Mouse (Mus musculus) embryonic facial prominence, embryonic 10.5 days (tissue): ENCODE data around the gene 4930455H04Rik. TPM values are rescaled to one million over a fixed set of nuclear protein-coding genes. Genes with fewer than 3 reads are reported as not detected.
A peak's percentile ranks its signal among the peaks of the same experiment; 100 is the strongest.

Experiments
- DNase-seq: peaks from one replicate; pipeline ENCODE4 v3.0.0-alpha.2; 2017; ENCODE audit warnings: low spot score
- H3K27ac ChIP-seq: fragments of 300-500 bp; sonication (generic); replicated peaks from 2 replicates; pipeline ENCODE4 v1.5.1; 2016; ENCODE audit warnings: mild to moderate bottlenecking
- H3K27me3 ChIP-seq: fragments of 300-500 bp; sonication (generic); replicated peaks from 2 replicates; pipeline ENCODE4 v1.6.1; 2016; ENCODE audit warnings: low read depth, mild to moderate bottlenecking; ENCODE audit not compliant: poor library complexity, severe bottlenecking
- H3K36me3 ChIP-seq: fragments of 300-500 bp; sonication (generic); replicated peaks from 2 replicates; pipeline ENCODE4 v1.6.1; 2016; ENCODE audit warnings: mild to moderate bottlenecking, moderate library complexity
- H3K4me1 ChIP-seq: fragments of 300-500 bp; sonication (generic); 2 replicates; pipeline ENCODE4 v1.6.1; 2016
- H3K4me3 ChIP-seq: fragments of 300-500 bp; sonication (generic); 2 replicates; pipeline ENCODE4 v1.5.1; 2016; ENCODE audit warnings: mild to moderate bottlenecking, moderate library complexity
- H3K9me3 ChIP-seq: fragments of 300-500 bp; sonication (generic); 2 replicates; pipeline ENCODE4 v1.6.1; 2016; ENCODE audit warnings: mild to moderate bottlenecking
- WGBS: fragments of 180-500 bp; shearing (Covaris S2); methylation state at CpG from one replicate; pipeline ENCODE4 v1.1.7; 2016; 5-methylcytosine and 5-hydroxymethylcytosine counted together
- polyA plus RNA-seq: library from polyadenylated mRNA; unstranded; fragments of >200 nt; fragmentation: Nextera tagmentation; extraction: Ambion mirVana; gene quantifications from 2 replicates; pipeline ENCODE4 v1.2.1, GENCODE M21; 2016

Gene 4930455H04Rik
- polyA plus RNA-seq, result not detected in 2 replicates

DNA sequence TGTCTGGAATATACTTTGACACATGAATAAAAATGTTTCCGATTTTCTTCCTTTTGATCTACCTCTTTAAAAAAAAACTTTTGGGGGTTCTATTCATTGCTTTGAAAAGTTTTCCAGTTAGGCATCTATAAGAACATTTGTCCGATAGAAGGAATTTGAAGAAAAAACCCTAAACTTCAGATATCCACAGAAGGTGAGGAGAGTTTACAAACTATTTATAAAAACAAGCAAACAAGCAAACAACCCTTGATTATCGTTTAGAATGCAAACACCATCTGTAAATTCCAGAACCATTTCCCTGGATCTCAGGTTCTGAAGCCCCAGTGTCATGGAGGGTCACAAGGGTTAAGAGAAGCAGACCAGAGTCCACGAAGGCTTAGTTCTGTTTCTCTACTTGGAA is at the start of gene 4930455H04Rik:
TSS of gene 4930455H04Rik (plus strand) at position 301 of the 400 bp plus-strand sequence.
- Histone ChIP-seq H3K9me3 (no peaks in the 10 kb centered on the region), H3K4me1 (peaks cover 17% of the 10 kb centered on the region), H3K36me3 (no peaks in the 10 kb centered on the region), H3K4me3 (peak within 1 kb of the TSS; percentile 55), H3K27me3 (no peaks in the 10 kb centered on the region), H3K27ac (peak within 1 kb of the TSS; percentile 71)
- no peak for DNase-seq
- WGBS, result 65% methylated on average over 4 of the region's 4 CpGs

DNA sequence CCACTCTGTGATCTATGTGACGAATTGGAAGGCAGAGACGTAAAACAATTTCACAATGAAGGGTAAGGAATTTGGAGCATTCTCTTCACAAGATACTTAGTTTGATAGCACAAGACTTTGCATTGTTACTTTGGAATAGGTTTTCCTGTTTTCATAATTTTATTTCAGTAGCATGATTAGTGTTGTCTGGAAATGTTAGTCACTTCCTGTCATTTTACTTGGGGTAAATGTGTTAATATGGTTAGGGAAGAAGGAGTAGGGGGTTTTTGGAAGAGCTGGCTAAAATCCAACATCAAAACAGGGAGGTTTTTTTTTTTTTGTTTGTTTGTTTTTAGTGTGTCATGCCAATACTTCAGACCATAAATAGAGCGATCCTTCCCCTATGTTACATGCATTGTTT is 46.5 kb upstream of the 4930455H04Rik start:
- Histone ChIP-seq H3K27me3 (no peaks in the 10 kb centered on the region), H3K9me3 (no peaks in the 10 kb centered on the region), H3K4me3 (no peak overlapping the region), H3K4me1 (no peaks in the 10 kb centered on the region), H3K27ac (no peak overlapping the region), H3K36me3 (no peaks in the 10 kb centered on the region)
- 91% methylated on average over 3 of the region's 3 CpGs for WGBS
- DNase-seq, result no peak

DNA sequence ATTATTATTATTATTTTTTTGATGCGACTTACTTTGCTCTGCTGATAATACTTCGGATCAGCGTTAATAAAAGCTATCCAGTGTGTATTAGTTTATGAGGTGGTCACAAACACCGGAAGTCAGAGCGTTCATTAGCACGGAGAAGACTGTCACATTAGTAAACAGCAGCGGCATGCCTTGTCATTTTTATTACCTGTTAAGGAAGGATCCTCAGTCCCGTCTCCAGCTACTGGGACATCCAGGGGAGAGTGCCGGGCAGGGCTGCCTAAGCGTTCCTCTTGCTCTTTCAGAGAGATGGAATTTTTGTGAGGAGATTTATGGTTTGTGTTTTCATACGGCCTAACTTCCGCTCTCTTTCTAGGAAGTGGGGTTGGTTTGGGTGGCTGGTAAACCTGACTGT is 45.0 kb upstream of the 4930455H04Rik start:
- Histone ChIP-seq H3K36me3 (no peaks in the 10 kb centered on the region), H3K27ac (no peak overlapping the region)

GRCm38 (mm10) chr3:116928994-116929393 is 39.1 kb upstream of the 4930455H04Rik start:
- Histone ChIP-seq H3K36me3 (no peaks in the 10 kb centered on the region), H3K27me3 (no peaks in the 10 kb centered on the region), H3K4me3 (no peak overlapping the region), H3K4me1 (no peaks in the 10 kb centered on the region), H3K9me3 (no peaks in the 10 kb centered on the region), H3K27ac (no peak overlapping the region)
- DNase-seq, result no peak
- 83% methylated on average over 4 of the region's 4 CpGs for WGBS

More for the DNA sequence above, 45.0 kb upstream of the 4930455H04Rik start:
- no peak overlapping the region for H3K4me3 ChIP-seq
- no peaks in the 10 kb centered on the region for H3K4me1 ChIP-seq
- no peak for DNase-seq
- 93% methylated on average over 12 of the region's 12 CpGs for WGBS
- no peaks in the 10 kb centered on the region for H3K9me3 ChIP-seq
- no peaks in the 10 kb centered on the region for H3K27me3 ChIP-seq

GRCm38 (mm10) chr3:116933158-116933557 is 34.9 kb upstream of the 4930455H04Rik start:
- Histone ChIP-seq H3K27ac (no peak overlapping the region), H3K9me3 (no peaks in the 10 kb centered on the region), H3K4me1 (no peaks in the 10 kb centered on the region), H3K36me3 (no peaks in the 10 kb centered on the region), H3K4me3 (no peak overlapping the region), H3K27me3 (no peaks in the 10 kb centered on the region)
- WGBS, result 84% methylated on average over 1 of the region's 1 CpGs
- no peak for DNase-seq

DNA sequence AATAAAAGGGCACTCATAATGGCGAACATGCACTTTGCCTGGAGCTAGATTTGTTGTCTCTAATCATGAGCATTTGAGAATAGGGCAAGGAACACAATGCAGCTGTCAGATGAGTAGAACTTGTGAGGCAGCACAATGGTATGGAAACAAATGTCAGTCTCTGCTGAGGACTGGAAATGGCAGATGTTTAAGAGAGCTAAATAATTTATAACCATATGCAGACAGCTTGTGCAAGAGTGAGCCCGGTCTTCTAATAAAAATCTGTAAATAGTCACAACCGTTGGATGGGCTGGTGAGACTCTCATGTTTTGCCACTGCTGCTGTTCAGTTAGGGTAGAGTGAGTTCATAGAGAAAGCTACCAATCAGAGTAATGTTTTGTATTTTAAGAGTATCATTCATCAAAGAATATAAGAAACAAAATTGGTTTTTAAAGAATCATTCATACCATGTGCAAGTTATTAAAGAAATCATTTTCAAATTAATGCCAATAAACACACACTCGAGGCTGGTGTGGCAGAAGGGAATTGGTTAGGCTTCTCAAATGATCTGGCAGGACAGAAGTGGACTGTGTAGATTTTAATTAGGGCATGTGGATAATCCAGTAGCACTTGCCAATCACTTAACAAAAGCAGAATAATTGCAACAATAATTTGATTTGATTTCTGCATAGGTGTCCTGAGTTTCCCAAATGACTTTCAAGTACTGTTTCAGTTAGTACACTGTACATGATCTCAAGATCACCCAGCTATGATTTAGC is 31.0 kb upstream of the 4930455H04Rik start:
- Histone ChIP-seq H3K4me1 (no peaks in the 10 kb centered on the region), H3K36me3 (no peaks in the 10 kb centered on the region), H3K4me3 (no peak overlapping the region), H3K27me3 (no peaks in the 10 kb centered on the region), H3K9me3 (no peaks in the 10 kb centered on the region), H3K27ac (no peak overlapping the region)
- no peak for DNase-seq
- 76% methylated on average over 4 of the region's 4 CpGs for WGBS

DNA sequence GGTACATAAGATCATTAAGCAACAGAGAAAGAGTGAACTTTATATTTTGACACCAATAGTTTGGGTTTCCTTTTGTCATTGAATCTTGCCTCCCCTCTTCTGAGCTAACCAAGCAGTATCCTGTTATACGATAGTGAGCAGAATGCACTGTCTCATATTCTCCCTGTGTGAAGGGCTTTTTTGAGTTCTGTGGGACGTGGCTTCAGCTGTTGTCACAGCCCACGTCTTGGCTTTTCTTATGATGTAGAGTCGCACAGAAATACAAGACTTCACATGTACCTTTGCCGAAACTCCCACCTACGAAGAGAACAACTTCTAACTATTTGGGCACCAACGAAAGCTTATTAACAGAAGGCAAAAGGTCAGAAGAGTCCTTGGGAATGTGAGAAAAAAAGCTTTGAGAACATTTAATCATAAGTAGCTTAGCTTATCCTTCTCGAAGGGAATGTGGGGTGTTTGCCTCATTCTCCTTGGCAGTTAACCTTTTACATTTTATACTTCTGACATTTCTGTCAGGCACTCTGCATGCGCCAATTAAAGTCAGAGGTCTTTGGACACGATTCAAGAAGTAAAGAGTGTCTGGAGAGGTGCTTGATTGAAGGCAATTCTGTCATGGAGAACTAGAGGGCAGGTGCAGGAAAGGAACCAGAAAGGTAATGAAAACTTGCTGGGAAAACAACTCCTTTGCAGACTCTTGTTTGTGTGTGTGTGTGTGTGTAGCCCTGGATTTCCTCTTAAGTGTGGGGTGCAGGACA is 27.1 kb upstream of the 4930455H04Rik start:
- no peaks in the 10 kb centered on the region for H3K36me3 ChIP-seq
- DNase-seq, result no peak
- WGBS, result 82% methylated on average over 10 of the region's 10 CpGs
- no peak overlapping the region for H3K27ac ChIP-seq
- H3K9me3 ChIP-seq, result no peaks in the 10 kb centered on the region
- H3K27me3 ChIP-seq, result no peaks in the 10 kb centered on the region
- H3K4me3 ChIP-seq, result no peak overlapping the region
- H3K4me1 ChIP-seq, result no peaks in the 10 kb centered on the region

GRCm38 (mm10) chr3:116941559-116942117 is 26.4 kb upstream of the 4930455H04Rik start:
- Histone ChIP-seq H3K9me3 (no peaks in the 10 kb centered on the region), H3K36me3 (no peaks in the 10 kb centered on the region), H3K4me1 (no peaks in the 10 kb centered on the region), H3K27me3 (no peaks in the 10 kb centered on the region), H3K27ac (no peak overlapping the region), H3K4me3 (no peak overlapping the region)
- DNase-seq, result no peak
- 94% methylated on average over 1 of the region's 1 CpGs for WGBS

DNA sequence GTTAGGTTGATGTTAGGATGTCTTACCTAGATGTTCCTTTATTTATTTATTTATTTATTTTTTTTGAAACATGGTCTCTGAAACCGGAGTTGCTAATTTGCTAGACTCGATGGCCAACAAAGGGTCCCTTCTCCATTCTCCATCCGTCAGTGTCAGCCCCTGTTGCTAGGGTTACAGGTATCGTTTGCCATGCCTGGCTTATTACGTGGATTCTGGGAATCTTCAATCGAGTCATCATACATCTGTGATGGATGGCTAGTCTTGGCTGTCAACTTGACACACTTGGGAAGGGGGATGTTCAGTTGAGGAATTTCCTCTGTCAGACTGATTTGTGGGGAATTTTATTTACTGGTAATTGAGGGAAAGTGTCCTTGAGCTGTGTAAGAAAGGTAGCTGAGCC is 25.3 kb upstream of the 4930455H04Rik start:
- H3K27ac ChIP-seq, result no peak overlapping the region
- H3K9me3 ChIP-seq, result no peaks in the 10 kb centered on the region
- 79% methylated on average over 6 of the region's 6 CpGs for whole genome bisulfite sequencing
- H3K36me3 ChIP-seq, result no peaks in the 10 kb centered on the region
- H3K4me3 ChIP-seq, result no peak overlapping the region
- H3K4me1 ChIP-seq, result no peaks in the 10 kb centered on the region
- H3K27me3 ChIP-seq, result no peaks in the 10 kb centered on the region
- no peak for DNase-seq

DNA sequence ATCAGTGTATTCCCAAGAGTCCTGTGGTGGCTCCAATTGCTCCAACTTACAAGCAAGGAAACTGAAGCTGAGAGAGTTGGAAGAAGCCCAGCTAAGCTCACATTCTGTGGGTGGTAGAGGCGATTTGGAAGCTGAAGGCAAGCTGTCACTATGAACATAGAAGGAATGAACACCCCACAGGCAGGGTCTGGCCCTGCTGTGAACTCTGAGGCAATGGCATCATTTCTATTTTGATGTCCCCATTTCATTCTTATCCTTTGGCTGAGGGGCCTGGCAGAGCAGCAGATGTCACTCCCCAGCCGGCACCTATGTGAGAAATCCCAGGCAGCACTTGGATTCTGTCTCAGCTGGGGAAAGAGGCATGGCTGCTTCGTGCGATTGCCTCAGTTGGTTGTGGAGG is 24.6 kb upstream of the 4930455H04Rik start:
- H3K36me3 ChIP-seq, result no peaks in the 10 kb centered on the region
- no peak overlapping the region for H3K27ac ChIP-seq
- no peaks in the 10 kb centered on the region for H3K9me3 ChIP-seq
- 84% methylated on average over 4 of the region's 4 CpGs for WGBS
- no peaks in the 10 kb centered on the region for H3K4me1 ChIP-seq
- H3K27me3 ChIP-seq, result no peaks in the 10 kb centered on the region
- no peak for DNase-seq
- no peak overlapping the region for H3K4me3 ChIP-seq

DNA sequence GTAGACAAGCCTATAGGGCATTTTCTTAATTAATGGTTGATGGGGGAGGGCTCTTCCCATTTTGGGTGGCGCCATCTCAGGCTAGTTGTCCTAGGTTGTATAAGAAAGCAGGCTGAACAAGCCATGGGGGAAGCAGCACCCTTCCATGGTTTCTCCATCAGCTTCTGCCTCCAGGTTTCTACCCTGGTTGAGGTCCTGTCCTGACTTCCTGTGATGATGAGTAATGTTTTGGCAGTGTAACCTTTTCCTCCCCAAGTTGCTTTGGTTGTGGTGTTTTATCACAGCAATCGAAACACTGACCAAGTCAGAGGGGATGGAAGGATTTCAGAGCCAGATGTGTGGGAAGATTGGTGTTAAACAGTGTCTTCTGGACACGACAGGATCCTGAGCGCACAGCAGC is 21.6 kb upstream of the 4930455H04Rik start:
- 86% methylated on average over 4 of the region's 4 CpGs for WGBS

DNA sequence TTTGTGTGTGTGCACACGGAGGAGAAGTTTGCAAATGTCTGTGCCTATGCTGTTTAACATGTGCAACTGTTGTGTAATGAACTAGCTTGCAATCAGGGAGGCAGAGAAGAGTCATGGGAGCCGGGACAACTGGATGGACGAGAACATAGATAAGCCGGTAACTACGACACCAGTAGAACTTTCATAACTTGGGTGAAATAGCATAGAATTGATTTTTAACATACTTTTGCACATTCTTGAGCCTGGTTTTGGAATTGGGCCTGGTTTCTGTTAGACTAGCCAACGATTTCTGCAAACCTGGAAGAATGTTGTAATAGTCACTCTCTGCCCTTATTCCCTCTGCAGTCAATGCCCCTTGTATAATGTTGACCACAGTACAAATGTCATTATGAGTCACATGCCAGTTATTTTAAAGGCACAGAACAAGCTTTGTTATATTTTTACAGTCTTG is 17.4 kb upstream of the 4930455H04Rik start:
- Histone ChIP-seq H3K27ac (no peak overlapping the region), H3K27me3 (no peaks in the 10 kb centered on the region), H3K4me1 (no peaks in the 10 kb centered on the region), H3K4me3 (no peak overlapping the region), H3K9me3 (no peaks in the 10 kb centered on the region), H3K36me3 (no peaks in the 10 kb centered on the region)
- WGBS, result 92% methylated on average over 6 of the region's 6 CpGs
- DNase-seq, result no peak

More for the DNA sequence above, 21.6 kb upstream of the 4930455H04Rik start:
- Histone ChIP-seq H3K4me3 (no peak overlapping the region), H3K27ac (no peak overlapping the region), H3K27me3 (no peaks in the 10 kb centered on the region), H3K4me1 (no peaks in the 10 kb centered on the region), H3K9me3 (no peaks in the 10 kb centered on the region), H3K36me3 (no peaks in the 10 kb centered on the region)
- DNase-seq, result no peak
